In genomic region chr10:24320326-24320725, GRCm38 (mm10) we compare ENCODE assay signal across 16 mouse cellular contexts.
"Had no signal": no experiment of that assay in that cellular context is flagged by ENCODE, and none has a peak within 500 bp of the region (broad histone marks: within the 10 kb centered on the region; RNA-seq: fewer than 3 reads in every experiment).

No protein-coding gene starts in this region.

- H3K27me3 ChIP-seq: neural tube, embryonic 12.5 days; neural tube, embryonic 13.5 days; neural tube, embryonic 15.5 days; stomach, embryonic 15.5 days had no signal

- H3K9me3 ChIP-seq: neural tube, embryonic 12.5 days; neural tube, embryonic 13.5 days; neural tube, embryonic 15.5 days; stomach, embryonic 15.5 days had no signal

- H3K4me3 ChIP-seq: neural tube, embryonic 12.5 days; neural tube, embryonic 13.5 days; neural tube, embryonic 15.5 days; stomach, embryonic 15.5 days had no signal

- H3K4me1 ChIP-seq: neural tube, embryonic 12.5 days had no signal

- H3K27ac ChIP-seq: neural tube, embryonic 12.5 days; neural tube, embryonic 13.5 days; neural tube, embryonic 15.5 days; stomach, embryonic 15.5 days; stomach, postnatal 0 days had no signal

- H3K9ac ChIP-seq: neural tube, embryonic 12.5 days; neural tube, embryonic 13.5 days; neural tube, embryonic 15.5 days; stomach, embryonic 15.5 days had no signal

- DNase-seq: right cerebral cortex, adult 18-20 months; right cerebral cortex, postnatal 14 days; right cerebral cortex, postnatal 25 days; right cerebral cortex, postnatal 4 days; spleen, adult 18-20 months; thymus, adult 18-20 months; thymus, adult 2 months; thymus, postnatal 14 days; thymus, postnatal 25 days; thymus, postnatal 36 days; thymus, postnatal 4 days had no signal

- H3K36me3 ChIP-seq: neural tube, embryonic 12.5 days; neural tube, embryonic 13.5 days; neural tube, embryonic 15.5 days; stomach, embryonic 15.5 days had no signal

- H3K4me2 ChIP-seq: neural tube, embryonic 12.5 days; neural tube, embryonic 13.5 days; neural tube, embryonic 15.5 days; stomach, embryonic 15.5 days had no signal
